Comparison of ENCODE assay signal across 10 mouse cellular contexts in the genomic region with DNA sequence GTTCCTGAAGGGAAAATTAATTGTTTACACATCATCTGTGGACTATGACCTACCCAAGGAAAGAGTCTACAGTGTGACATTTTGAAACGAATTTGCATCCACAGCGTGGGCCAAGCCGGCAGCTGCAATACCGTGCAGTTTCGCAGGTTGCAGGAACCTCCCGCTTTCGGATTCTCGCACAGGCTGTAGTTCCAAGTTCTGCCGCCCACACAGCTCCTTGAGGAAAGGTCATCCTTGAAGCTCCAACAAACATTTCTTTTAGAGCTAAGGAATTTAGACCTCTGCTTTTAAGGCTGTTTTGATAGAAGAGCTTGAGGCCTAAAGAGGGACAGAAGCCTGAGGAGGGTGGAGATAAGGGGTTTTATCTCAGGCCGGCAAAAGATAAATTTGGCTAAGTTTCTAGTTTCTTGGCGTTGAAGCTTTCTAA.
A peak's percentile ranks its signal among the peaks of the same experiment; 100 is the strongest.
DNase-seq lines count a peak whose midpoint lies in the region; ATAC-seq and TF ChIP-seq lines count a peak whose summit lies in the region.
"Had no signal": no experiment of that assay in that cellular context is flagged by ENCODE, and none has a peak within 500 bp of the region (broad histone marks: within the 10 kb centered on the region; RNA-seq: fewer than 3 reads in every experiment).

No protein-coding gene starts in this region.

- peak; percentile 3; the same call in 1 of the 2 replicates for TF ChIP-seq CTCF in lung, postnatal 0 days (IDR thresholded peaks at IDR 0.05)
- TF ChIP-seq CTCF in lung, adult 2 months (IDR thresholded peaks at IDR 0.05; ENCODE audit: insufficient read depth, low read length) = no peak
- TF ChIP-seq CTCF in forebrain, postnatal 0 days (IDR thresholded peaks at IDR 0.05; ENCODE audit: low read depth) = no peak

- no peak overlapping the region for H3K9ac ChIP-seq in lung, postnatal 0 days (replicated peaks; ENCODE audit: low read depth)
- no peak overlapping the region for H3K9ac ChIP-seq in forebrain, postnatal 0 days

- no peak; the same call in 1 of the 2 replicates for ATAC-seq in lung, postnatal 0 days
- ATAC-seq in forebrain, postnatal 0 days = no peak

- H3K9me3 ChIP-seq in lung, postnatal 0 days (ENCODE audit: low read length) = no peaks in the 10 kb centered on the region
- no peaks in the 10 kb centered on the region for H3K9me3 ChIP-seq in forebrain, postnatal 0 days (ENCODE audit: low read length)
- H3K9me3 ChIP-seq: limb, embryonic 10.5 days had no signal

- no peak for TF ChIP-seq EP300 in lung, postnatal 0 days (IDR thresholded peaks at IDR 0.05)

- H3K4me3 ChIP-seq in lung, postnatal 0 days (ENCODE audit: low read depth, low read length) = no peak overlapping the region
- no peak overlapping the region for H3K4me3 ChIP-seq in lung, adult 2 months (replicated peaks; ENCODE audit: extremely low read depth, low read depth, low read length)
- H3K4me3 ChIP-seq in forebrain, postnatal 0 days (ENCODE audit: low read depth, low read length) = no peak overlapping the region
- H3K4me3 ChIP-seq: limb, embryonic 10.5 days; myocyte had no signal

- no peak overlapping the region for H3K27ac ChIP-seq in lung, postnatal 0 days (ENCODE audit: low read length)
- no peak overlapping the region for H3K27ac ChIP-seq in forebrain, postnatal 0 days (ENCODE audit: low read depth, low read length)
- H3K27ac ChIP-seq: limb, embryonic 10.5 days had no signal

- intact Hi-C loops in left cerebral cortex, postnatal 36 days (cut with DNase I) = loop anchor here (10.0 kb wide), 1 partner anchor 550 kb away; no protein-coding TSS in a partner anchor

- no peak overlapping the region for H3K4me2 ChIP-seq in lung, postnatal 0 days (replicated peaks; ENCODE audit: low read depth, low read length)
- no peak overlapping the region for H3K4me2 ChIP-seq in forebrain, postnatal 0 days (ENCODE audit: low read depth)

- no peaks in the 10 kb centered on the region for H3K36me3 ChIP-seq in lung, postnatal 0 days (ENCODE audit: insufficient read depth, low read length)
- H3K36me3 ChIP-seq in forebrain, postnatal 0 days (ENCODE audit: insufficient read depth) = no peaks in the 10 kb centered on the region
- H3K36me3 ChIP-seq: limb, embryonic 10.5 days had no signal

- DNase-seq in lung, postnatal 0 days (ENCODE audit: low spot score) = no peak
- DNase-seq in lung, adult 2 months = no peak
- peak; percentile 62 to 66 for DNase-seq in kidney, adult 8-10 months
- peak; percentile 64 to 69 for DNase-seq in left cerebral cortex, postnatal 36 days (ENCODE audit: low spot score in 2 of 2)
- peak; percentile 66 for DNase-seq in testis, postnatal 10 days (ENCODE audit: low spot score)
- DNase-seq in adrenal gland, postnatal 4 days (ENCODE audit: low spot score in 2 of 2) = no peak
- no peak for DNase-seq in forebrain, postnatal 0 days
- DNase-seq: gastrocnemius, postnatal 14 days had no signal

- TF ChIP-seq POLR2A in lung, adult 2 months (IDR thresholded peaks at IDR 0.05; ENCODE audit: borderline replicate concordance, extremely low read depth, low read depth, low read length) = no peak

- H3K27me3 ChIP-seq in lung, postnatal 0 days (replicated peaks; ENCODE audit: insufficient read depth, low read length) = no peaks in the 10 kb centered on the region
- H3K27me3 ChIP-seq in forebrain, postnatal 0 days (ENCODE audit: insufficient read depth, low read length) = no peaks in the 10 kb centered on the region

- 49% methylated on average over 11 of the region's 11 CpGs for WGBS in lung, postnatal 0 days
- WGBS in lung, adult 2 months = 65% methylated on average over 11 of the region's 11 CpGs
- WGBS in forebrain, postnatal 0 days = 83% methylated on average over 11 of the region's 11 CpGs

- no peaks in the 10 kb centered on the region for H3K4me1 ChIP-seq in lung, postnatal 0 days (ENCODE audit: insufficient read depth, low read depth, low read length)
- no peaks in the 10 kb centered on the region for H3K4me1 ChIP-seq in lung, adult 2 months (ENCODE audit: control insufficient read depth, insufficient read depth, low read length)
- no peaks in the 10 kb centered on the region for H3K4me1 ChIP-seq in forebrain, postnatal 0 days (ENCODE audit: insufficient read depth)

Comparison
In these comparisons a context has a peak if more than half of its experiments do, and no peak if none do; other contexts are left out.
1. DNase-seq: peak in kidney, adult 8-10 months (2 of 2), left cerebral cortex, postnatal 36 days (2 of 2) and testis, postnatal 10 days (single experiment); none in lung, postnatal 0 days (single experiment), lung, adult 2 months (single experiment), adrenal gland, postnatal 4 days (0 of 2) and forebrain, postnatal 0 days (single experiment).